Mouse (Mus musculus) midbrain, embryonic 15.5 days (tissue): Measurements from ENCODE around the gene Gm21852. TPM values are rescaled to one million over a fixed set of nuclear protein-coding genes. Genes with fewer than 3 reads are reported as not detected.
"Not testable (repeated sequence)": the region's sequence is repeated elsewhere in the genome, so short reads cannot be mapped to it uniquely, and the experiment has no call there.

ENCODE experiments used
- ATAC-seq: fragments of 200-750 bp; cut with Nextera tagmentation; replicated peaks from 2 replicates; pipeline ENCODE4 v1.8.0; 2017; ENCODE audit warnings: moderate TSS enrichment
- H3K27ac ChIP-seq: fragments of 300-500 bp; sonication (generic); 2 replicates; pipeline ENCODE4 v1.5.1; 2015; ENCODE audit warnings: mild to moderate bottlenecking, inconsistent platforms
- H3K27me3 ChIP-seq: fragments of 300-500 bp; sonication (generic); replicated peaks from 2 replicates; pipeline ENCODE4 v1.6.1; 2015; ENCODE audit warnings: inconsistent platforms
- H3K36me3 ChIP-seq: fragments of 300-500 bp; sonication (generic); replicated peaks from 2 replicates; pipeline ENCODE4 v1.6.1; 2015; ENCODE audit warnings: inconsistent platforms
- H3K4me1 ChIP-seq: fragments of 300-500 bp; sonication (generic); 2 replicates; pipeline ENCODE4 v1.6.1; 2015; ENCODE audit warnings: inconsistent platforms
- H3K4me2 ChIP-seq: fragments of 300-500 bp; sonication (generic); 2 replicates; pipeline ENCODE4 v1.6.1; 2015; ENCODE audit warnings: inconsistent platforms, mild to moderate bottlenecking, moderate library complexity
- H3K4me3 ChIP-seq: fragments of 300-500 bp; sonication (generic); 2 replicates; pipeline ENCODE4 v1.5.1; 2015; ENCODE audit warnings: mild to moderate bottlenecking, inconsistent platforms
- H3K9ac ChIP-seq: fragments of 300-500 bp; sonication (generic); 2 replicates; pipeline ENCODE4 v1.6.1; 2015; ENCODE audit warnings: mild to moderate bottlenecking, inconsistent platforms
- H3K9me3 ChIP-seq: fragments of 300-500 bp; sonication (generic); 2 replicates; pipeline ENCODE4 v1.6.1; 2016; ENCODE audit warnings: inconsistent platforms
- WGBS: fragments of 180-500 bp; shearing (Covaris S2); methylation state at CpG from one replicate; pipeline ENCODE4 v1.1.7; 2015; ENCODE audit warnings: mixed read lengths; 5-methylcytosine and 5-hydroxymethylcytosine counted together
- microRNA-seq: library from miRNA; unstranded; fragments of <30 nt; microRNA quantifications from one replicate; pipeline ENCODE4, GENCODE M21; 2016
- polyA plus RNA-seq: library from polyadenylated mRNA; unstranded; fragments of >200 nt; fragmentation: Nextera tagmentation; extraction: Ambion mirVana; gene quantifications from 2 replicates; pipeline ENCODE4 v1.2.1, GENCODE M21; 2015

Gene Gm21852
- polyA plus RNA-seq, result not detected in 2 replicates

- not testable (repeated sequence) for H3K27ac ChIP-seq, H3K4me2 ChIP-seq, ATAC-seq, H3K4me1 ChIP-seq, H3K9ac ChIP-seq, H3K27me3 ChIP-seq, H3K9me3 ChIP-seq, H3K4me3 ChIP-seq, H3K36me3 ChIP-seq
- WGBS, result no CpG with 5 or more reads among the region's 3 CpGs
Observed at GRCm38 (mm10) chrY:40651896-40652295, at the start of gene Gm21852. Gm21852 (minus strand) TSS chrY:40651996.

Small RNAs within 50 kb of the gene (microRNA-seq; reads per million reads assigned to microRNA genes)
- not detected for gene Gm27466
- not detected for gene Gm28018

Other genes with a start within 250 kb of the Gm21852 start
- not detected in 2 replicates for gene Gm21797, start 123.8 kb upstream of the Gm21852 start, polyA plus RNA-seq
- gene Gm20795, start 152.9 kb upstream of the Gm21852 start, polyA plus RNA-seq, result not detected in 2 replicates